Mouse (Mus musculus) lung, postnatal 0 days (tissue): Measurements from ENCODE around the gene Ppp1r3f. TPM values are rescaled to one million over a fixed set of nuclear protein-coding genes. Genes with fewer than 3 reads are reported as not detected.

Experiments used
- ATAC-seq: fragments of 200-750 bp; cut with Nextera tagmentation; 2 replicates; pipeline ENCODE4 v1.8.0; 2017; ENCODE audit warnings: moderate library complexity
- DNase-seq: peaks from one replicate; pipeline ENCODE4 v3.0.0-alpha.2; 2016; ENCODE audit warnings: low spot score
- H3K27ac ChIP-seq: fragments of 300-500 bp; sonication (generic); 2 replicates; pipeline ENCODE4 v1.5.1; 2014; ENCODE audit warnings: antibody characterized with exemption, mild to moderate bottlenecking, low read length, mixed read lengths
- H3K27me3 ChIP-seq: fragments of 300-500 bp; sonication (generic); replicated peaks from 2 replicates; pipeline ENCODE4 v1.6.1; 2014; ENCODE audit warnings: low read length, mixed read lengths; ENCODE audit not compliant: insufficient read depth
- H3K36me3 ChIP-seq: fragments of 300-500 bp; sonication (generic); 2 replicates; pipeline ENCODE4 v1.6.1; 2014; ENCODE audit warnings: low read length, mixed read lengths; ENCODE audit not compliant: insufficient read depth
- H3K4me1 ChIP-seq: fragments of 300-500 bp; sonication (generic); 2 replicates; pipeline ENCODE4 v1.6.1; 2014; ENCODE audit warnings: antibody characterized with exemption, low read depth, low read length, mixed read lengths; ENCODE audit not compliant: insufficient read depth
- H3K4me2 ChIP-seq: fragments of 300-500 bp; sonication (generic); replicated peaks from 2 replicates; pipeline ENCODE4 v1.6.1; 2014; ENCODE audit warnings: low read depth, mild to moderate bottlenecking, low read length, moderate library complexity, mixed read lengths
- H3K4me3 ChIP-seq: fragments of 300-500 bp; sonication (generic); 2 replicates; pipeline ENCODE4 v1.5.1; 2014; ENCODE audit warnings: low read depth, low read length
- H3K9ac ChIP-seq: fragments of 300-500 bp; sonication (generic); replicated peaks from 2 replicates; pipeline ENCODE4 v1.6.1; 2014; ENCODE audit warnings: low read depth, mild to moderate bottlenecking
- H3K9me3 ChIP-seq: fragments of 300-500 bp; sonication (generic); 2 replicates; pipeline ENCODE4 v1.6.1; 2016; ENCODE audit warnings: low read length, mixed read lengths
- CTCF ChIP-seq: IDR thresholded peaks from 2 replicates; pipeline ENCODE4 v1.5.1; 2016; ENCODE audit warnings: antibody characterized with exemption, mild to moderate bottlenecking
- EP300 ChIP-seq: IDR thresholded peaks from 2 replicates; pipeline ENCODE4 v1.6.1; 2016; ENCODE audit warnings: antibody characterized with exemption, mild to moderate bottlenecking, control low read depth
- WGBS: fragments of 180-500 bp; shearing (Covaris S2); extraction: QIAGEN DNeasy Blood & Tissue Kit; methylation state at CpG from one replicate; pipeline ENCODE4 v1.1.7; 2014; 5-methylcytosine and 5-hydroxymethylcytosine counted together
- polyA plus RNA-seq: library from polyadenylated mRNA; unstranded; fragments of >200 nt; fragmentation: Nextera tagmentation; extraction: Ambion mirVana; gene quantifications from 2 replicates; pipeline ENCODE4 v1.2.1, GENCODE M21; 2015

Gene Ppp1r3f
- polyA plus RNA-seq, 1 experiment from 2014 or later, result 0.91 TPM

GRCm38 (mm10) chrX:7604879-7605574, 30.9 kb upstream of the Ppp1r3f start, which contains the start of gene Ccdc22:
Ccdc22 (minus strand) TSS chrX:7605517.
- Histone ChIP-seq H3K27ac (no peak within 1 kb of the TSS), H3K36me3 (no peaks in the 10 kb centered on the region), H3K9ac (no peak within 1 kb of the TSS; the same call in 1 of the 2 replicates), H3K4me3 (peak within 1 kb of the TSS; percentile 41), H3K27me3 (no peaks in the 10 kb centered on the region), H3K4me2 (peak within 1 kb of the TSS; percentile 53), H3K4me1 (no peaks in the 10 kb centered on the region), H3K9me3 (no peaks in the 10 kb centered on the region)
- DNase-seq (peak; percentile 93), ATAC-seq (peak; percentile 99)
- TF ChIP-seq EP300 (no peak), CTCF (no peak)
- WGBS, result 17% methylated on average over 28 of the region's 28 CpGs

- no peaks in the 10 kb centered on the region for H3K27me3 ChIP-seq
- no peak overlapping the region for H3K27ac ChIP-seq
- no peaks in the 10 kb centered on the region for H3K4me1 ChIP-seq
- no peak for ATAC-seq
- H3K4me3 ChIP-seq, result no peak overlapping the region
- H3K36me3 ChIP-seq, result no peaks in the 10 kb centered on the region
- H3K9ac ChIP-seq, result no peak overlapping the region
- DNase-seq, result no peak
- no peak overlapping the region for H3K4me2 ChIP-seq
- TF ChIP-seq EP300, result no peak
- no peak for TF ChIP-seq CTCF
- 85% methylated on average over 7 of the region's 7 CpGs for WGBS
- H3K9me3 ChIP-seq, result no peaks in the 10 kb centered on the region
Measured at GRCm38 (mm10) chrX:7604004-7604403, 29.9 kb upstream of the Ppp1r3f start.

DNA sequence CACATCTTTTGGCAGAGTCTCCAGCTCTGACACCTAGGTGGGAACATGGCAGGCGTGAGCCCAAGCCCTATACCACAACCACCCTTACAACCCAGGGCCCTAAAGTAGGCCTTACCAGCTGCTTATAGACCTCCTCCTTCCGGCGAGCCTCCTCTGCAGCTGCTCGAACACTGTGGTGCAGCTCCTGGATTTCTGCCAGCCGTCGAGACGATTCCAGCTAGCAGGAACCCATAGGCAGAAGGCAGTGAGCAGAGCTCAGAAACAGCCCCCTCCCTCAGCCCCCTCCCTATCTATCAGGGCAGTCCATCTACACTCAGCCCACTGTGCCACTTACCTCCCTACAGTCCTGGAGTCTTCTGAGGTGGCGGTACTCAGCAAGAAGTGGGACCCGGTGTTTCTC, 21.3 kb upstream of the Ppp1r3f start:
- H3K4me3 ChIP-seq, result no peak overlapping the region
- H3K9ac ChIP-seq, result no peak overlapping the region
- WGBS, result 70% methylated on average over 9 of the region's 9 CpGs
- H3K9me3 ChIP-seq, result no peaks in the 10 kb centered on the region
- ATAC-seq, result no peak
- no peak overlapping the region for H3K27ac ChIP-seq
- no peaks in the 10 kb centered on the region for H3K27me3 ChIP-seq
- no peak overlapping the region for H3K4me2 ChIP-seq
- H3K36me3 ChIP-seq, result no peaks in the 10 kb centered on the region
- TF ChIP-seq EP300 (no peak), CTCF (no peak)
- no peaks in the 10 kb centered on the region for H3K4me1 ChIP-seq
- DNase-seq, result no peak

GRCm38 (mm10) chrX:7586356-7586755, 12.3 kb upstream of the Ppp1r3f start:
- TF ChIP-seq CTCF, result no peak
- TF ChIP-seq EP300, result no peak
- no peak overlapping the region for H3K27ac ChIP-seq
- no peak for DNase-seq

DNA sequence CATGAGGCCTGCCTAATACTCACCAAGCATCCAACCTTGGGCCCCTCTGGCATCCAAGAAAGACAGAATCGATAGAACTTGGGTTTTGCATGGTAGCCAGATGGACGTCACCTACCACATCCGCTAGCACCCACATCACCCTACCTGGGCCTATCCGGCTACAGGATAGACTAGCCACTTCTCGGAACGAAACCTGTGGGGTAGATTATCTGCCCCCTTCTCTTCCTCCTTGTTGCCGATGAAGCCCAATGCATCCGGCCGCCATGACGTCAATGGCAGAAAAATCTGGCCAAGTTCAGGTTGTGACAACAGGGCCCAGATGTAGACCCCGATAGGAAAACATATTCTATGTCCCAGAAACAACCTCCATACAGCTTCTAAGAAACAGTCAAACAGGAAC, 9.8 kb upstream of the Ppp1r3f start:
- ATAC-seq (no peak), DNase-seq (no peak)
- no peak overlapping the region for H3K4me3 ChIP-seq
- no peaks in the 10 kb centered on the region for H3K9me3 ChIP-seq
- H3K4me1 ChIP-seq, result no peaks in the 10 kb centered on the region
- no peak overlapping the region for H3K27ac ChIP-seq
- H3K4me2 ChIP-seq, result no peak overlapping the region
- 90% methylated on average over 10 of the region's 11 CpGs for WGBS
- H3K27me3 ChIP-seq, result no peaks in the 10 kb centered on the region
- H3K36me3 ChIP-seq, result no peaks in the 10 kb centered on the region
- TF ChIP-seq EP300 (no peak), CTCF (no peak)
- no peak overlapping the region for H3K9ac ChIP-seq

More at GRCm38 (mm10) chrX:7586356-7586755, 12.3 kb upstream of the Ppp1r3f start:
- H3K4me3 ChIP-seq, result no peak overlapping the region
- H3K27me3 ChIP-seq, result no peaks in the 10 kb centered on the region
- H3K4me2 ChIP-seq, result no peak overlapping the region
- WGBS, result 96% methylated on average over 4 of the region's 5 CpGs
- H3K36me3 ChIP-seq, result no peaks in the 10 kb centered on the region
- H3K9me3 ChIP-seq, result no peaks in the 10 kb centered on the region
- no peaks in the 10 kb centered on the region for H3K4me1 ChIP-seq
- no peak overlapping the region for H3K9ac ChIP-seq
- ATAC-seq, result no peak

DNA sequence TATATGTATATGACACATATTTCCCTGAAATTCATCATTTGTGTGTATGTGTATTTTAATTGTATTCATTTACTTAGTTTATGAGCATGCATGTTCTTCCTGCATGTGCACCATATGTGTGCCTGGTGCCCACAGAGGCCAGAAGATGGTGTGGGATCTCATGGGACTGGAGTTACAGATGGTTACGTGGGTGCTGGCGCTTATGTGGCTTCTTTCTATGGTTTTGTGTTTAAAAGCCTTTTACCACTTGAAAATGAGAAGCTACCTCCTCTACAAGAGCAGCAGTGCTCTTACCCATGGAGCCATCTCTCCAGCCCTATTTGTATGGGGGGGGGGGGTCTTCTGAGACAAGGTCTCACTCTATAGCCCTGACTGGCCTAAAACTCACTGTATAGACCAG, 7.1 kb upstream of the Ppp1r3f start:
- Histone ChIP-seq H3K27me3 (no peaks in the 10 kb centered on the region), H3K27ac (no peak overlapping the region), H3K9ac (no peak overlapping the region), H3K9me3 (no peaks in the 10 kb centered on the region), H3K4me2 (no peak overlapping the region), H3K36me3 (no peaks in the 10 kb centered on the region), H3K4me3 (no peak overlapping the region), H3K4me1 (no peaks in the 10 kb centered on the region)
- WGBS, result 95% methylated on average over 2 of the region's 2 CpGs
- ATAC-seq, result no peak
- DNase-seq, result no peak
- TF ChIP-seq EP300 (no peak), CTCF (no peak)
